Mouse (Mus musculus) olfactory bulb, adult 2 months (tissue): ENCODE data around the gene Lhx9. TPM values are rescaled to one million over a fixed set of nuclear protein-coding genes. Genes with fewer than 3 reads are reported as not detected.

Source experiments
- H3K27ac ChIP-seq: fragments of 200-500 bp; 2 replicates; pipeline ENCODE4 v1.5.1; 2012; ENCODE audit warnings: low read depth, low read length; ENCODE audit not compliant: insufficient read depth
- H3K4me1 ChIP-seq: fragments of 200-500 bp; 2 replicates; pipeline ENCODE4 v1.6.1; 2012; ENCODE audit warnings: low read length; ENCODE audit not compliant: control insufficient read depth, insufficient read depth
- H3K4me3 ChIP-seq: fragments of 200-500 bp; 2 replicates; pipeline ENCODE4 v1.5.1; 2012; ENCODE audit warnings: mild to moderate bottlenecking, low read depth, low read length, moderate library complexity; ENCODE audit not compliant: insufficient read depth
- CTCF ChIP-seq: fragments of 200-500 bp; IDR thresholded peaks from 2 replicates; pipeline ENCODE4 v1.5.1; 2012; ENCODE audit warnings: low read depth, mild to moderate bottlenecking, low read length, moderate library complexity; ENCODE audit not compliant: insufficient read depth
- POLR2A ChIP-seq: fragments of 200-500 bp; IDR thresholded peaks from 2 replicates; pipeline ENCODE4 v1.6.1; 2012; ENCODE audit warnings: mild to moderate bottlenecking, low read depth, low read length, moderate library complexity; ENCODE audit not compliant: insufficient read depth
- WGBS: fragments of 180-500 bp; shearing (Covaris S2); methylation state at CpG from one replicate; pipeline ENCODE4 v1.1.7; 2018; 5-methylcytosine and 5-hydroxymethylcytosine counted together
- polyA plus RNA-seq: library from polyadenylated mRNA; stranded (reverse); fragments of >200 nt; gene quantifications from 2 replicates; pipeline ENCODE4 v1.2.4, GENCODE M21; 2012; ENCODE audit warnings: low replicate concordance; ENCODE audit not compliant: missing spikeins, insufficient read depth, insufficient read length

Lhx9 gene
- polyA plus RNA-seq, 1 experiment, result not detected

- no peak overlapping the region for H3K27ac ChIP-seq
- H3K4me3 ChIP-seq, result no peak overlapping the region
- H3K4me1 ChIP-seq, result peaks cover 17% of the 10 kb centered on the region
- 2% methylated on average over 16 of the region's 16 CpGs for WGBS
- no peak for TF ChIP-seq POLR2A
- no peak for TF ChIP-seq CTCF
Observed at GRCm38 (mm10) chr1:138848026-138848425, 351 bp downstream of the Lhx9 start.

DNA sequence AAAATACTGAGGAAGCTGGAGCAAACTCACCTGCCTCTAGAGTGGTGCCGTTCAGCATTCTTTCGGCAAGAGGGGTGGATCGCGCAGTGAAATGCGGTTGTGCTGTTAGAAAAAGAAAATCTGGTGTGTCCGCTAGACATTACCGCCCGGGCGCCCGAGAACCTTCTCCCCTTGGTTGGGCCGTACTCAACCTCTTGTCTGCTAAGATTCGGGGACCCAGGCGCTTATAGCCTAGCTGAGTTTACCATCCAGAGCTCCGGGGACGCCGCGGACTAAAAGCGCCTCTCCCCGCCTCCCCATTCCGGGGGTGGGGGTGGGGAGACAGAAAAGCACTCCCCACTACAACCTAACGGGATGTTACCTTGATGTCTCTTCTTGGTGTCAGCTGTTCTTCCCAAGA, 1.2 kb downstream of the Lhx9 start:
- no peak for TF ChIP-seq CTCF
- TF ChIP-seq POLR2A, result no peak
- WGBS, result 4% methylated on average over 21 of the region's 21 CpGs
- Histone ChIP-seq H3K27ac (no peak overlapping the region), H3K4me3 (no peak overlapping the region), H3K4me1 (peaks cover 17% of the 10 kb centered on the region)

DNA sequence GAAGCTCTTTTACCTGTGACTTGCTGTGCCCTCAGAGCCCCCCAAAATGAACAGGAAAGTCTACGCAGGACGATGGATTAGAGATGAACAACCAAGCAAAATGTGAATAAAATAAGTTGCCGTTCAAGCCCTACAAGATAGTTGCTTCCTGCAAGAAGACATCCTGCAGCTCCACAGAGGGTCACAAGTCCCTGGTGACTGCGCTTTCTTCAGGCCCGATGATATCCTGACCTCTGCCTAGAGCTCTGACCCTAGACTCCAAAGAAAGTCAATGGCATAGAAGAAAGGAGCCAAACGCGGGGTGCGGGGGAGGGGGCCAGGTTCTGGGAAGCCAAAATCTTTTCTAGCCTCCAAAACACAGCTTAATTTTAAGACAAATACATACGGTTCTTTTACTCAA, 1.8 kb downstream of the Lhx9 start:
- no peak overlapping the region for H3K27ac ChIP-seq
- no peak overlapping the region for H3K4me3 ChIP-seq
- WGBS, result 14% methylated on average over 9 of the region's 9 CpGs
- TF ChIP-seq POLR2A, result no peak
- no peak for TF ChIP-seq CTCF
- peaks cover 20% of the 10 kb centered on the region for H3K4me1 ChIP-seq

DNA sequence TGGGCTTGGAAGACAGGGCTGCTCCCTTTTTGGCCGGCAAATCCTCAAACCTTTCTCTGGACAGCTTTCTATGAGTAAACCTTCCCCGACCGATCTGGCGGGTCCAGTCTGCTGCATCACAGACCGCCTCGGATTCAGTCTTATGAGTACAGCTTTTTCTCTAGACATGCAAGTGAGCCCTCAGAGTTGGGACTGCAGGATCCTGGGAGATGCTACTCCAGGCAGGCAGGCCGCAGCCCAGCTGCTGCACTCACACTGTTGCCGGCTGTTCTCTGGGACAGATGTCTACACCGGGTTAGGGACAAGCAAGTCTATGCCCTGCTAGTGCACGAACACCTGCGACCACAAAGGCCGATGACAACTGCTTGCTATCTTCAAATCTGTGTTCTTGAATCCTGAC, 2.2 kb downstream of the Lhx9 start:
- 20% methylated on average over 12 of the region's 12 CpGs for WGBS
- H3K4me3 ChIP-seq, result no peak overlapping the region
- no peak for TF ChIP-seq CTCF
- no peak for TF ChIP-seq POLR2A
- peaks cover 22% of the 10 kb centered on the region for H3K4me1 ChIP-seq
- H3K27ac ChIP-seq, result no peak overlapping the region

- Histone ChIP-seq H3K27ac (no peak overlapping the region), H3K4me1 (peaks cover 22% of the 10 kb centered on the region), H3K4me3 (no peak overlapping the region)
- no peak for TF ChIP-seq CTCF
- 26% methylated on average over 3 of the region's 3 CpGs for WGBS
Observed at GRCm38 (mm10) chr1:138845481-138845880, 2.9 kb downstream of the Lhx9 start.

- no peak overlapping the region for H3K4me3 ChIP-seq
- WGBS, result 9% methylated on average over 3 of the region's 3 CpGs
- no peak for TF ChIP-seq CTCF
- TF ChIP-seq POLR2A, result no peak
- peaks cover 22% of the 10 kb centered on the region for H3K4me1 ChIP-seq
- no peak overlapping the region for H3K27ac ChIP-seq
Observed at GRCm38 (mm10) chr1:138844166-138844565, 4.2 kb downstream of the Lhx9 start.

GRCm38 (mm10) chr1:138843361-138844091, 4.9 kb downstream of the Lhx9 start:
- TF ChIP-seq CTCF (no peak), POLR2A (no peak)
- 2% methylated on average over 35 of the region's 35 CpGs for WGBS
- Histone ChIP-seq H3K27ac (no peak overlapping the region), H3K4me3 (no peak overlapping the region; the same call in 1 of the 2 replicates), H3K4me1 (peaks cover 19% of the 10 kb centered on the region)

- Histone ChIP-seq H3K4me1 (peaks cover 15% of the 10 kb centered on the region), H3K4me3 (no peak overlapping the region), H3K27ac (no peak overlapping the region)
- TF ChIP-seq POLR2A (no peak), CTCF (no peak)
- 3% methylated on average over 10 of the region's 10 CpGs for WGBS
Observed at GRCm38 (mm10) chr1:138842756-138843155, 5.6 kb downstream of the Lhx9 start.

DNA sequence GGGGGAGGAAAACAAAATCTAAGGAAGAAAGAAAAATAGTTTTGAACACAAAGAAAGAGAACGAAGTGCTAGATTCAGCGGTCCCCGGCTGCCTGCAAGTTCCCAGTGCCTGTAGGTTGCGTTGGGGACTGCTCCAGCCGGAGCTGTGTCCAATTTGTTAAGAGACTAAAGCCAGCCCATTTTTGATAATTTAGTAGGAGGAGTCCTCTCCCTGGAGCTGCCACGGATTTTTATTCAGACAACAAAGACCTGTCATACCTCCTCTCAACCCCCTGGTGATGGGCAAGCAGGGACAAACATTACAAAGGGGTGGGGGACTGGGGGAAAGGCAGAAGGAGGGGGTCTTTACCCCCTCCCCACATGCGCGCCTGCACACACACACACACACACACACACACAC, 6.1 kb downstream of the Lhx9 start:
- Histone ChIP-seq H3K27ac (no peak overlapping the region), H3K4me3 (no peak overlapping the region), H3K4me1 (peaks cover 15% of the 10 kb centered on the region)
- WGBS, result 4% methylated on average over 8 of the region's 8 CpGs
- TF ChIP-seq CTCF (no peak), POLR2A (no peak)
